Mouse (Mus musculus): ENCODE data around the gene Twist1.

DNA sequence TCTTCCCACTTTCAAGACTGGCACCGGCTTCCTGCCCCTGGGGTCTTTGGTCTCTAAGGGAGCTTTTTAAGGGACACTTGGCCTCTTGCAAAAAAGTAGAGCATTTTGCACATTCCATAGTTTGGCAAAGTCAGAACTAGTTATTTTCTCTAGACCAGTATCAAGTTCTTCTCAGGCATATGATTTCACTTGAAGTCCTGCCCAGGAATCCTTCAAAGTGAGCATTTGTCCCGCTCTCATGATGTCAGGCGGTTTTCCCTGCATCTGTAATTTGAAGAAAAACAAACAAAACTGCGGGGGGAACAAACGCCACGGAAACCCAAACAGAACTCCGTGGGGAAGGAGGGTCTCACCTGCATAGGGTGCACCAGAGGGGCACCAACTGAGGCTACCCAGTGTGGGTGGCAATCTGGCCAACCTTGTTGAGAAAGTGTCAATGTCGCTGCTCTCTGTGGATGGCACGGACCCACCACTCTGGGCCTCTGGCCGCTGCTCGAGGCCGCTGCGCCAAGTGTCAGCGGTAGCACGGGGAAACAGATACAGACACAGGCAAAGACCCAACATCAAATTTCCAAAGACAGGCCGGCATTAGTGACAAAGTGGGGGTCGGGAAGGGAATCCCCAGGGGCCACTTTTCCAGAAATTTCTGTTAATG lies 4.8 kb downstream of the Twist1 start:
- TF ChIP-seq JUND (conservative IDR thresholded peaks at IDR 0.05; ENCODE audit: low read depth, low read length) (no peak), CTCF (conservative IDR thresholded peaks at IDR 0.05 in 1 of 2, IDR thresholded peaks at IDR 0.05 in 1 of 2; ENCODE audit: low read depth in 2 of 2, low read length in 2 of 2) (no peak), RAD21 (IDR thresholded peaks at IDR 0.05; ENCODE audit: low read depth, low read length) (no peak), CHD2 (IDR thresholded peaks at IDR 0.05; ENCODE audit: low read length) (no peak), UBTF (IDR thresholded peaks at IDR 0.05; ENCODE audit: low read depth, low read length) (no peak), POLR2A (IDR thresholded peaks at IDR 0.05; ENCODE audit: low read depth, low read length) (no peak), BHLHE40 (IDR thresholded peaks at IDR 0.05; ENCODE audit: low read depth, low read length) (no peak), MYC (IDR thresholded peaks at IDR 0.05; ENCODE audit: low read depth, low read length) (no peak), EP300 (IDR thresholded peaks at IDR 0.05; ENCODE audit: low read length) (no peak), SIN3A (IDR thresholded peaks at IDR 0.05; ENCODE audit: low read length) (no peak)

Data from CH12.LX (cell line).